Mouse (Mus musculus): ENCODE data around the gene Parg.

DNA sequence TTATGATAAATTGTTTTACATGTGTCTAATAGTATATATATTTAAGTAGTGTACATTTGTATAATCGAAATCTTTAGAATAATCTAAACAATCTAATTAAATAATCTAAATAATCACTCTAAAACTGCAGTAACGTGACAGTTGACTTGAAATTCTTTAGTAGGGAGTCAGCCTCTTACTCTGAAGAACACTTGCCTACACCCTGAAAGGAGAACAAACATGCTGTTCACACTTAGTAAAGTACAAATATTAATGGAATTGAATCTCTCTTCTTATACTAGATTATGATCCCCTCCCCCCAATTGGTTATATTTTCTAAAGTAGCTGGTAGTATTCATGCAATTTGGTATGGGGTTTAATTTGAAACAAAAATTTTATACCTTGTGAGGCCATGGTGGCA lies 60.0 kb downstream of the Parg start:
- TF ChIP-seq CTCF (IDR thresholded peaks at IDR 0.05; ENCODE audit: low read depth) (no peak), EP300 (optimal IDR thresholded peaks at IDR 0.05) (no peak)

All from stomach, postnatal 0 days (tissue).